Mouse (Mus musculus) megakaryocyte, embryonic 14.5 days (primary cell): ENCODE data around the gene Sbk1.

Experiments
- FLI1 ChIP-seq: IDR thresholded peaks from 2 replicates; pipeline ENCODE4 v1.6.1; 2012; ENCODE audit warnings: low read length, inconsistent platforms, mixed read lengths
- GATA1 ChIP-seq: IDR thresholded peaks from 3 replicates; pipeline ENCODE4 v1.6.1; 2012; ENCODE audit warnings: mixed read lengths, low read length, inconsistent platforms, borderline replicate concordance

- TF ChIP-seq GATA1 (no peak), FLI1 (no peak)
These were observed 41.9 kb downstream of the Sbk1 start for GRCm38 (mm10) chr7:126314273-126314672.
